Mouse (Mus musculus) liver, embryonic 16.5 days (tissue): ENCODE measurements around the gene Usf1. TPM values are rescaled to one million over a fixed set of nuclear protein-coding genes. Genes with fewer than 3 reads are reported as not detected.
A peak's percentile ranks its signal among the peaks of the same experiment; 100 is the strongest.

Source experiments
- ATAC-seq: fragments of 200-750 bp; cut with Nextera tagmentation; 2 replicates; pipeline ENCODE4 v1.8.0; 2017; ENCODE audit warnings: low read depth, mild to moderate bottlenecking, moderate number of reproducible peaks, moderate library complexity
- H3K27ac ChIP-seq: fragments of 300-500 bp; sonication (generic); 2 replicates; pipeline ENCODE4 v1.5.1; 2014; ENCODE audit warnings: mild to moderate bottlenecking, low read length
- H3K27me3 ChIP-seq: fragments of 300-500 bp; sonication (generic); 2 replicates; pipeline ENCODE4 v1.6.1; 2014; ENCODE audit warnings: low read depth, low read length, mixed read lengths; ENCODE audit not compliant: control insufficient read depth, insufficient read depth
- H3K36me3 ChIP-seq: fragments of 300-500 bp; sonication (generic); 2 replicates; pipeline ENCODE4 v1.6.1; 2014; ENCODE audit warnings: mild to moderate bottlenecking; ENCODE audit not compliant: control insufficient read depth, insufficient read depth
- H3K4me1 ChIP-seq: fragments of 300-500 bp; sonication (generic); 2 replicates; pipeline ENCODE4 v1.6.1; 2014; ENCODE audit warnings: low read depth, low read length, mixed read lengths; ENCODE audit not compliant: control insufficient read depth
- H3K4me2 ChIP-seq: fragments of 300-500 bp; sonication (generic); 2 replicates; pipeline ENCODE4 v1.6.1; 2014; ENCODE audit warnings: low read depth, low read length, mixed read lengths
- H3K4me3 ChIP-seq: fragments of 300-500 bp; sonication (generic); 2 replicates; pipeline ENCODE4 v1.5.1; 2014; ENCODE audit warnings: low read depth, mild to moderate bottlenecking, low read length
- H3K9ac ChIP-seq: fragments of 300-500 bp; sonication (generic); 2 replicates; pipeline ENCODE4 v1.6.1; 2014; ENCODE audit warnings: low read depth, low read length
- H3K9me3 ChIP-seq: fragments of 300-500 bp; sonication (generic); replicated peaks from 2 replicates; pipeline ENCODE4 v1.6.1; 2016; ENCODE audit warnings: low read length; ENCODE audit not compliant: control insufficient read depth
- WGBS: fragments of 180-500 bp; shearing (Covaris S2); extraction: QIAGEN DNeasy Blood & Tissue Kit; methylation state at CpG from one replicate; pipeline ENCODE4 v1.1.7; 2014; ENCODE audit not compliant: insufficient replicate concordance; 5-methylcytosine and 5-hydroxymethylcytosine counted together
- polyA plus RNA-seq: library from polyadenylated mRNA; unstranded; fragments of >200 nt; fragmentation: Nextera tagmentation; extraction: Ambion mirVana; gene quantifications from 2 replicates; pipeline ENCODE4 v1.2.1, GENCODE M21; 2015

The Usf1 gene
- polyA plus RNA-seq, 1 experiment from 2014 or later, result 19.3 TPM

DNA sequence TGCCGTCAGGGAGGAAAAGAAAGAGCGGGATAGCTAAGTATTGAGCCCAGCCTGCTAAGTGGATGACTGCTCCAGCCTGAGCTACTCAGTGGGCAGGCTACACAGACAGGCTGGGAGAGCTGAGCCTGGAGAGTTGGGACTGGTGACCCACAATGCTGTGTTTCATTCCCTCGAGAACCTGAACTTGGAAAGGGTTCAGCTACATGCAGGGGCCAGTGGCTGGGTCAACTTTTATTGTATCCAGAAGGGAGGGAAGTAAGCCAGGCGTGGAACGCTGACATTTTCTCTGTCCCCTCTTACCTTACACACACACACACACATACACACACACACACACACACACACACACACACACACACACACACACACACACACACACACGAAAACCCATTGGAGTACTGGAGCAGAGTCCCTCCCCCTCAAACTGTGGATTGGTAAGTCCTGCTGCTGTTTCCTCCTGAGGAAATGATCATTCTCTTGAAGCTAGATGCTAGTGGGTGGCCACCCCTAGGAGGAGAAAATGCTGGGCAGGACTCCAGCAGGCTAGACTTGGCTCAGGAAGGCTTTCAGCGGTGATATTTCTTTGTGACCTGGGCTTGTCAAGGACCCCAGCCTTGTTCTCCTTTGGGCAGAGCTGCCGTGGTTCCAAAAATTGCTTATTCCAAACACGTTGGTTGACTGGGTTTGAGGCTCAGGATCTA is 29.1 kb downstream of the Usf1 start:
- peaks cover 13% of the 10 kb centered on the region for H3K4me1 ChIP-seq
- H3K9me3 ChIP-seq, result no peaks in the 10 kb centered on the region; the same call in 1 of the 2 replicates
- peak overlapping the region; percentile 18; the same call in 1 of the 2 replicates for H3K9ac ChIP-seq
- H3K27me3 ChIP-seq, result peaks cover 40% of the 10 kb centered on the region
- no peaks in the 10 kb centered on the region for H3K36me3 ChIP-seq
- peak overlapping the region; percentile 41; the same call in 1 of the 2 replicates for H3K27ac ChIP-seq
- no peak for ATAC-seq
- 15% methylated on average over 8 of the region's 9 CpGs for WGBS
- H3K4me3 ChIP-seq, result peak overlapping the region; percentile 27; the same call in 1 of the 2 replicates
- peak overlapping the region; percentile 38 for H3K4me2 ChIP-seq

GRCm38 (mm10) chr1:171441466-171442412 is 30.6 kb downstream of the Usf1 start:
- 10% methylated on average over 7 of the region's 7 CpGs for WGBS
- no peaks in the 10 kb centered on the region for H3K36me3 ChIP-seq
- H3K27ac ChIP-seq, result peak overlapping the region; percentile 56
- H3K9ac ChIP-seq, result no peak overlapping the region
- H3K4me1 ChIP-seq, result peaks cover 13% of the 10 kb centered on the region
- no peaks in the 10 kb centered on the region; the same call in 1 of the 2 replicates for H3K9me3 ChIP-seq
- peak overlapping the region; percentile 13 for H3K4me3 ChIP-seq
- ATAC-seq, result peak; percentile 31
- peak overlapping the region; percentile 48 for H3K4me2 ChIP-seq
- H3K27me3 ChIP-seq, result peaks cover 33% of the 10 kb centered on the region

- H3K4me3 ChIP-seq, result 0 out of 2 replicates have a peak overlapping the region, but pooled peaks have one; percentile 13
These were observed 31.3 kb downstream of the Usf1 start for GRCm38 (mm10) chr1:171442413-171442760.

GRCm38 (mm10) chr1:171445050-171445449 is 33.9 kb downstream of the Usf1 start:
- Histone ChIP-seq H3K9me3 (no peaks in the 10 kb centered on the region; the same call in 1 of the 2 replicates), H3K27me3 (peaks cover 2% of the 10 kb centered on the region; the same call in 1 of the 2 replicates), H3K27ac (no peak overlapping the region), H3K4me2 (no peak overlapping the region), H3K9ac (no peak overlapping the region), H3K4me3 (no peak overlapping the region), H3K36me3 (no peaks in the 10 kb centered on the region), H3K4me1 (peaks cover 16% of the 10 kb centered on the region)
- 63% methylated on average over 5 of the region's 5 CpGs for WGBS
- ATAC-seq, result no peak

More at GRCm38 (mm10) chr1:171442413-171442760, 31.3 kb downstream of the Usf1 start:
- 17% methylated on average over 8 of the region's 8 CpGs for WGBS
- ATAC-seq, result no peak
- H3K9me3 ChIP-seq, result no peaks in the 10 kb centered on the region; the same call in 1 of the 2 replicates
- H3K9ac ChIP-seq, result no peak overlapping the region
- H3K4me1 ChIP-seq, result peaks cover 13% of the 10 kb centered on the region
- H3K36me3 ChIP-seq, result no peaks in the 10 kb centered on the region
- H3K4me2 ChIP-seq, result peak overlapping the region; percentile 48
- H3K27ac ChIP-seq, result 0 out of 2 replicates have a peak overlapping the region, but pooled peaks have one; percentile 12
- peaks cover 26% of the 10 kb centered on the region for H3K27me3 ChIP-seq

DNA sequence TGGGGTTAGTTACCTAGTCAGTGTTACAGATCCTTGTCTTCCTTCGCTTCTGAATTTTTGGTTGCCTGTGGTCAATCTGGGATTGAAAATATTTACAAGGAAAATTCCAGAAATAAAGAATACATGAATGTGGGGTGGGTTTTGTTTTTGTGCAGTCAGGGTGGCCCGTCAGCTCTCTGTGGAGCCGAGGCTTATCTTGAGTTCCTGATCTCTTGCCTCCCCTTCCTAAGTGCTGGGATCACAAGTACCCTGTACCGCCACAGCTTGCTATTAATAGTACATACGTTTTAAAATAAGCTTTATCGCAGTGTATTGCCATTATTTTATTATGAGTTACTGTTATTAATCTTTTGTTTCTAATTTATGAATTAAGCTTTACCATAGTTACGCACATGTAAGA is 35.7 kb downstream of the Usf1 start:
- Histone ChIP-seq H3K4me2 (no peak overlapping the region), H3K36me3 (no peaks in the 10 kb centered on the region), H3K9ac (no peak overlapping the region), H3K4me3 (no peak overlapping the region), H3K9me3 (no peaks in the 10 kb centered on the region; the same call in 1 of the 2 replicates), H3K4me1 (peaks cover 10% of the 10 kb centered on the region), H3K27ac (no peak overlapping the region), H3K27me3 (no peaks in the 10 kb centered on the region)
- 34% methylated on average over 7 of the region's 7 CpGs for WGBS
- no peak for ATAC-seq

DNA sequence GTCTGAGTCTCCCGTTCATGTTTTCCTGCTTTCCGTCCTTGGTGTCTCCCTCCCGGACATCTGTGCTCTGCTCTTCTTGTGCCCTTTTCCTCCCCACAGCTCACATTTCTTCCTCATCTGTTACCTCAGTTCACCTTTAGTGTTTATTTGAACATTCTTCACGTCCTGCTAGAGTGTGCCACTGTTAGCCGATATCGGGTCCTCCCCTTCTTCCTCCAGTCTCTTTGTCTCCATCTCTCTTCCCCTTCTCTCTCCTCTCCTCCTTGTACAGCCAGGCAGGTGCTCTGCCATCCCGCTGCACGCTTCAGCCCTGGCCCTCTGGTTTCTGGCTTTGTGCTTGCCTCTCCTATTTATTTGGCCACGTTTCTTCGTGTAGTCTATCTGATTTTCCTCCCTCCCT is 36.6 kb downstream of the Usf1 start:
- H3K36me3 ChIP-seq, result no peaks in the 10 kb centered on the region
- no peak overlapping the region for H3K4me2 ChIP-seq
- H3K27ac ChIP-seq, result no peak overlapping the region
- no peak for ATAC-seq
- peaks cover 6% of the 10 kb centered on the region for H3K4me1 ChIP-seq
- H3K9ac ChIP-seq, result no peak overlapping the region
- no peak overlapping the region for H3K4me3 ChIP-seq
- no peaks in the 10 kb centered on the region; the same call in 1 of the 2 replicates for H3K9me3 ChIP-seq
- 25% methylated on average over 10 of the region's 10 CpGs for WGBS
- H3K27me3 ChIP-seq, result no peaks in the 10 kb centered on the region

DNA sequence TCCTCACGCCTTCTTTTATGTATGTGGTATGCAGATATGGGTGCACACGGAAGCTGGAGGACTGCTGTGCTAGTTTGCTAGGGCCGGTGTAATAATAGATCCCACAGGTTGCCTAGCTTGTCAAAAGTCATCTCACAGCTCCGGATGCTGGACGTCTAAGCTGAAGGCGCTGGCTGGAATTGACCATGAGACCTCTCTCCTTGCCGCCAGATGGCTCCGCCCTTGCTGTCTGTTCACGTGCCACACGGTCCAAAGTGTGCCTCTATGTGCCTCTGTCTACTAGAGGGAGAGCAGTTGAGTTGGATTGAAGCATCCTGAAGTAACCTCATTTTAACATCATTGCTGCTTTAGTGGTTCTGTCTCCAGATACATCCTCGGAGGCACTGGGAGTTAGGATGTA is 38.9 kb downstream of the Usf1 start:
- Histone ChIP-seq H3K27ac (no peak overlapping the region), H3K36me3 (no peaks in the 10 kb centered on the region), H3K4me2 (no peak overlapping the region), H3K9me3 (no peaks in the 10 kb centered on the region), H3K4me1 (peaks cover 6% of the 10 kb centered on the region), H3K27me3 (no peaks in the 10 kb centered on the region), H3K9ac (no peak overlapping the region), H3K4me3 (no peak overlapping the region)
- no peak for ATAC-seq
- WGBS, result 68% methylated on average over 11 of the region's 11 CpGs

DNA sequence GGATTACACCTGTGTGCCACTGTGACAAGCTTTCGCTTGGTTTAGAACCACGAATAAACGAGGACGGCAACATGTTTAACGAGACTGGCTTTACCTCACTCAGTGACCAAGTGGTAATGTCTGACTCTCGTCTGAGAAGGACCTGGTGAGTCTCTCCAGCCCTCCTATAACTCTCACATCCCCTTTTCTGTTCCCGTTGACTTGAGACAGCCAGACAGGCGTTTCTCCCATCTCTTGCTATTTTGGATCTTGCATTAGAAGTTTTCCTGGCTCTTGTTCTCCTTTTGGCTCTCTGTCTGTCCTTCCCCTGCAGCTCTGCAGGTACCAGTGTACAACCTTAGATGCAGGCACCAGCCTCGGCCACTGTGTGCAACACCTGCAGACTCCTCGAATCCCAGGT is 39.9 kb downstream of the Usf1 start:
- Histone ChIP-seq H3K4me3 (no peak overlapping the region), H3K9ac (no peak overlapping the region), H3K4me2 (no peak overlapping the region), H3K4me1 (peaks cover 6% of the 10 kb centered on the region), H3K9me3 (no peaks in the 10 kb centered on the region), H3K36me3 (no peaks in the 10 kb centered on the region), H3K27ac (no peak overlapping the region), H3K27me3 (no peaks in the 10 kb centered on the region)
- no peak for ATAC-seq
- 62% methylated on average over 10 of the region's 10 CpGs for WGBS
